Mouse (Mus musculus): ENCODE measurements around the gene Gm527. TPM values are rescaled to one million over a fixed set of nuclear protein-coding genes. Genes with fewer than 3 reads are reported as not detected.
A peak's percentile ranks its signal among the peaks of the same experiment; 100 is the strongest.

Gm527 gene
- 2.3 and 3.5 TPM in 2 replicates for polyA plus RNA-seq (2015; fragmentation: Nextera tagmentation; extraction: Ambion mirVana)

- Histone ChIP-seq H3K27me3 (no peaks in the 10 kb centered on the region), H3K27ac (peak within 1 kb of the TSS; percentile 68; the same call in 1 of the 2 replicates), H3K9ac (peak within 1 kb of the TSS; percentile 84), H3K9me3 (no peaks in the 10 kb centered on the region), H3K4me3 (peak within 1 kb of the TSS; percentile 81), H3K4me1 (no peaks in the 10 kb centered on the region), H3K4me2 (peak within 1 kb of the TSS; percentile 79), H3K36me3 (no peaks in the 10 kb centered on the region)
- 0% methylated on average over 64 of the region's 93 CpGs for WGBS
- ATAC-seq (ENCODE audit: insufficient number of reproducible peaks, insufficient read depth, low FRiP score, low TSS enrichment, low read depth): peak; percentile 100
These were observed at the start of gene Gm527 for GRCm38 (mm10) chr12:64917578-64918471. Gm527 (plus strand) TSS chr12:64917906.

GRCm38 (mm10) chr12:64871103-64871502 lies 46.6 kb upstream of the Gm527 start:
- Histone ChIP-seq H3K9ac (no peak overlapping the region), H3K4me3 (no peak overlapping the region), H3K4me1 (no peaks in the 10 kb centered on the region), H3K36me3 (no peaks in the 10 kb centered on the region), H3K27ac (no peak overlapping the region), H3K4me2 (no peak overlapping the region), H3K27me3 (no peaks in the 10 kb centered on the region), H3K9me3 (no peaks in the 10 kb centered on the region)
- ATAC-seq (ENCODE audit: insufficient number of reproducible peaks, insufficient read depth, low FRiP score, low TSS enrichment, low read depth): no peak
- 60% methylated on average over 4 of the region's 4 CpGs for WGBS

- WGBS: 43% methylated on average over 4 of the region's 4 CpGs
- no peak overlapping the region for H3K4me3 ChIP-seq
- no peaks in the 10 kb centered on the region for H3K36me3 ChIP-seq
- H3K4me1 ChIP-seq: peaks cover 5% of the 10 kb centered on the region
- H3K9ac ChIP-seq: no peak overlapping the region
- no peaks in the 10 kb centered on the region for H3K27me3 ChIP-seq
- H3K27ac ChIP-seq: no peak overlapping the region
- H3K9me3 ChIP-seq: no peaks in the 10 kb centered on the region
- ATAC-seq (ENCODE audit: insufficient number of reproducible peaks, insufficient read depth, low FRiP score, low TSS enrichment, low read depth): no peak
- H3K4me2 ChIP-seq: no peak overlapping the region
These were observed 20.5 kb upstream of the Gm527 start for GRCm38 (mm10) chr12:64897060-64897730.

GRCm38 (mm10) chr12:64902506-64902905 lies 15.2 kb upstream of the Gm527 start:
- Histone ChIP-seq H3K4me3 (no peak overlapping the region), H3K4me1 (peaks cover 17% of the 10 kb centered on the region), H3K4me2 (peak overlapping the region; percentile 5; the same call in 1 of the 2 replicates), H3K9me3 (no peaks in the 10 kb centered on the region), H3K36me3 (no peaks in the 10 kb centered on the region), H3K27ac (no peak overlapping the region), H3K9ac (no peak overlapping the region), H3K27me3 (no peaks in the 10 kb centered on the region)
- peak; percentile 62; the same call in 1 of the 2 replicates for ATAC-seq (ENCODE audit: insufficient number of reproducible peaks, insufficient read depth, low FRiP score, low TSS enrichment, low read depth)
- 18% methylated on average over 8 of the region's 8 CpGs for WGBS

- no peak overlapping the region for H3K4me2 ChIP-seq
- no peak overlapping the region for H3K27ac ChIP-seq
- no peak overlapping the region for H3K9ac ChIP-seq
- H3K4me3 ChIP-seq: no peak overlapping the region
- WGBS: 45% methylated on average over 8 of the region's 8 CpGs
- ATAC-seq (ENCODE audit: insufficient number of reproducible peaks, insufficient read depth, low FRiP score, low TSS enrichment, low read depth): no peak
- H3K9me3 ChIP-seq: no peaks in the 10 kb centered on the region
- H3K4me1 ChIP-seq: peaks cover 17% of the 10 kb centered on the region
- H3K36me3 ChIP-seq: no peaks in the 10 kb centered on the region
- no peaks in the 10 kb centered on the region for H3K27me3 ChIP-seq
These were observed 14.5 kb upstream of the Gm527 start for GRCm38 (mm10) chr12:64903186-64903585.

- no peaks in the 10 kb centered on the region for H3K27me3 ChIP-seq
- ATAC-seq (ENCODE audit: insufficient number of reproducible peaks, insufficient read depth, low FRiP score, low TSS enrichment, low read depth): no peak
- no peak overlapping the region for H3K9ac ChIP-seq
- no peaks in the 10 kb centered on the region for H3K36me3 ChIP-seq
- no peaks in the 10 kb centered on the region for H3K4me1 ChIP-seq
- no peaks in the 10 kb centered on the region for H3K9me3 ChIP-seq
- H3K4me2 ChIP-seq: no peak overlapping the region
- H3K4me3 ChIP-seq: no peak overlapping the region
- H3K27ac ChIP-seq: no peak overlapping the region
- whole genome bisulfite sequencing: 66% methylated on average over 6 of the region's 6 CpGs
These were observed 4.7 kb upstream of the Gm527 start for GRCm38 (mm10) chr12:64912996-64913395.

- Histone ChIP-seq H3K4me2 (no peak overlapping the region), H3K4me1 (no peaks in the 10 kb centered on the region), H3K9me3 (no peaks in the 10 kb centered on the region), H3K9ac (no peak overlapping the region), H3K36me3 (no peaks in the 10 kb centered on the region), H3K4me3 (no peak overlapping the region), H3K27me3 (no peaks in the 10 kb centered on the region), H3K27ac (no peak overlapping the region)
- no peak for ATAC-seq (ENCODE audit: insufficient number of reproducible peaks, insufficient read depth, low FRiP score, low TSS enrichment, low read depth)
These were observed 971 bp upstream of the Gm527 start for GRCm38 (mm10) chr12:64916735-64917134.

- Histone ChIP-seq H3K4me1 (no peaks in the 10 kb centered on the region), H3K36me3 (peaks cover 14% of the 10 kb centered on the region), H3K4me3 (no peak overlapping the region), H3K9me3 (no peaks in the 10 kb centered on the region), H3K9ac (no peak overlapping the region), H3K4me2 (no peak overlapping the region), H3K27ac (no peak overlapping the region), H3K27me3 (no peaks in the 10 kb centered on the region)
- WGBS: 79% methylated on average over 2 of the region's 2 CpGs
- ATAC-seq (ENCODE audit: insufficient number of reproducible peaks, insufficient read depth, low FRiP score, low TSS enrichment, low read depth): no peak
These were observed 19.8 kb downstream of the Gm527 start for GRCm38 (mm10) chr12:64937493-64937892.

- Histone ChIP-seq H3K27ac (no peak overlapping the region), H3K27me3 (no peaks in the 10 kb centered on the region), H3K4me3 (peak overlapping the region; percentile 89), H3K9ac (peak overlapping the region; percentile 74), H3K4me2 (peak overlapping the region; percentile 96), H3K36me3 (no peaks in the 10 kb centered on the region), H3K4me1 (peaks cover 23% of the 10 kb centered on the region), H3K9me3 (no peaks in the 10 kb centered on the region)
- no peak for ATAC-seq (ENCODE audit: insufficient number of reproducible peaks, insufficient read depth, low FRiP score, low TSS enrichment, low read depth)
- 19% methylated on average over 4 of the region's 4 CpGs for WGBS
These were observed 46.9 kb downstream of the Gm527 start for GRCm38 (mm10) chr12:64964560-64964959.

- Histone ChIP-seq H3K36me3 (no peaks in the 10 kb centered on the region), H3K4me3 (peak within 1 kb of the TSS; percentile 89), H3K9me3 (no peaks in the 10 kb centered on the region), H3K4me2 (peak within 1 kb of the TSS; percentile 96), H3K27ac (peak within 1 kb of the TSS; percentile 86), H3K9ac (peak within 1 kb of the TSS; percentile 90), H3K4me1 (peaks cover 29% of the 10 kb centered on the region), H3K27me3 (no peaks in the 10 kb centered on the region)
- ATAC-seq (ENCODE audit: insufficient number of reproducible peaks, insufficient read depth, low FRiP score, low TSS enrichment, low read depth): peak; percentile 99
- under 1% methylated on average over 40 of the region's 45 CpGs for WGBS
These were observed 47.7 kb downstream of the Gm527 start, which contains the start of the genes Klhl28 and Togaram1 for GRCm38 (mm10) chr12:64965124-64966026. Klhl28 (minus strand) TSS chr12:64965534. Togaram1 (plus strand) TSS chr12:64965804.

- ATAC-seq (ENCODE audit: insufficient number of reproducible peaks, insufficient read depth, low FRiP score, low TSS enrichment, low read depth): peak; percentile 8; the same call in 1 of the 2 replicates
- peak overlapping the region; percentile 96 for H3K4me2 ChIP-seq
- H3K36me3 ChIP-seq: no peaks in the 10 kb centered on the region
- no peaks in the 10 kb centered on the region for H3K9me3 ChIP-seq
- WGBS: under 1% methylated on average over 44 of the region's 44 CpGs
- peak overlapping the region; percentile 90 for H3K9ac ChIP-seq
- H3K4me3 ChIP-seq: peak overlapping the region; percentile 89
- peaks cover 37% of the 10 kb centered on the region for H3K4me1 ChIP-seq
- H3K27ac ChIP-seq: peak overlapping the region; percentile 86
- no peaks in the 10 kb centered on the region for H3K27me3 ChIP-seq
These were observed 48.5 kb downstream of the Gm527 start for GRCm38 (mm10) chr12:64966101-64966631.
